Mouse (Mus musculus): ENCODE measurements around the gene Lrrc29. TPM values are rescaled to one million over a fixed set of nuclear protein-coding genes. Genes with fewer than 3 reads are reported as not detected.

The Lrrc29 gene
- polyA plus RNA-seq, 1 experiment from 2014 or later, result 7.5 TPM

GRCm38 (mm10) chr8:105345061-105345975 lies 19.2 kb upstream of the Lrrc29 start:
- DNase-seq (ENCODE audit: low spot score) (peak; percentile 84), ATAC-seq (no peak)
- WGBS, result 13% methylated on average over 7 of the region's 7 CpGs
- H3K36me3 ChIP-seq (ENCODE audit: insufficient read depth, low read length), result no peaks in the 10 kb centered on the region
- TF ChIP-seq CTCF (IDR thresholded peaks at IDR 0.05) (no peak), EP300 (IDR thresholded peaks at IDR 0.05) (peak; percentile 24; the same call in 1 of the 2 replicates)
- peak overlapping the region; percentile 87 for H3K27ac ChIP-seq (ENCODE audit: low read length)
- H3K9me3 ChIP-seq (ENCODE audit: low read length), result no peaks in the 10 kb centered on the region
- H3K4me2 ChIP-seq (replicated peaks; ENCODE audit: low read depth, low read length), result peak overlapping the region; percentile 100
- peaks cover 38% of the 10 kb centered on the region for H3K4me1 ChIP-seq (ENCODE audit: insufficient read depth, low read depth, low read length)
- H3K27me3 ChIP-seq (replicated peaks; ENCODE audit: insufficient read depth, low read length), result no peaks in the 10 kb centered on the region
- peak overlapping the region; percentile 57 for H3K4me3 ChIP-seq (ENCODE audit: low read depth, low read length)
- H3K9ac ChIP-seq (replicated peaks; ENCODE audit: low read depth), result 0 out of 2 replicates have a peak overlapping the region, but pooled peaks have one; percentile 64

DNA sequence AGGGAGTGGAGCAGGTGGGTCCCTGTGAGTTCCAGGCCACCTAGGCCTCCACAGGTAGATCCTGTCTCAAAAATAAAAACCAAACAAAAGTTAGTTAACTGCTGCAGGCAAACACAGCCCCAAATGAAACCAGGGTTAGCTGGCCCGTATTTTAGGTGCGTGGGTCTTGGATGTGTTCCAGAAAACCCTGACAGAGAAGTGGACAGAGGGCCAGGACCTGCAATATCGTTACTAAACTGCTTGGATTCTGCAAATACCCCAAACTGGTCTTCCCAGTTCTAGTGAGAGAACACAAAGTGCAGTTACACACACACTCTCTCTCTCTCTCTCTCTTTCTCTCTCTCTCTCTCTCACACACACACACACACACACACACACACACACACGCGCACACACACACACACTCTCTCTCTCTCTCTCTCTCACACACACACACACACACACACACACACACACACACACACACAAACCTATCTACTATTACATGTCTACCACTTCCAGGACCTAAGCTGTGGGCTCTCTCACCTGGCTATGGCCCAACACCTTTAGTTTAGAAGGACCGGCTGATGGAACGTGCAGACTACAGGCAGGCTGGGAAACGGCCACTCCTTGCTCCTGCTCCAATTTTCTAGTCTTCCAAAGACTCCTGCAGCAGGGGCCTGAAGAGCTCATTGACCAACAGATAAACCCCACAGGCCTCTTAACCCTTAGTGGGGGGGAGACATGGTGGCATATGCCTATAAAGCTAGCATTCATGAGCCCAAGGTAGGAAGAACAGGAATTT lies 17.9 kb upstream of the Lrrc29 start:
- H3K4me2 ChIP-seq (replicated peaks; ENCODE audit: low read depth, low read length), result peak overlapping the region; percentile 100
- no peaks in the 10 kb centered on the region for H3K9me3 ChIP-seq (ENCODE audit: low read length)
- no peaks in the 10 kb centered on the region for H3K27me3 ChIP-seq (replicated peaks; ENCODE audit: insufficient read depth, low read length)
- DNase-seq (ENCODE audit: low spot score) (peak; percentile 84), ATAC-seq (no peak)
- peak overlapping the region; percentile 57; the same call in 1 of the 2 replicates for H3K4me3 ChIP-seq (ENCODE audit: low read depth, low read length)
- H3K4me1 ChIP-seq (ENCODE audit: insufficient read depth, low read depth, low read length), result peaks cover 49% of the 10 kb centered on the region
- peak overlapping the region; percentile 36; the same call in 1 of the 2 replicates for H3K9ac ChIP-seq (replicated peaks; ENCODE audit: low read depth)
- TF ChIP-seq CTCF (IDR thresholded peaks at IDR 0.05) (no peak), EP300 (IDR thresholded peaks at IDR 0.05) (0 out of 2 replicates have a peak, but pooled peaks have one; percentile 23)
- peak overlapping the region; percentile 87 for H3K27ac ChIP-seq (ENCODE audit: low read length)
- no peaks in the 10 kb centered on the region for H3K36me3 ChIP-seq (ENCODE audit: insufficient read depth, low read length)
- 23% methylated on average over 8 of the region's 8 CpGs for WGBS

- no peaks in the 10 kb centered on the region for H3K27me3 ChIP-seq (replicated peaks; ENCODE audit: insufficient read depth, low read length)
- no peak overlapping the region for H3K4me3 ChIP-seq (ENCODE audit: low read depth, low read length)
- peak overlapping the region; percentile 100; the same call in 1 of the 2 replicates for H3K4me2 ChIP-seq (replicated peaks; ENCODE audit: low read depth, low read length)
- no peaks in the 10 kb centered on the region for H3K9me3 ChIP-seq (ENCODE audit: low read length)
- H3K9ac ChIP-seq (replicated peaks; ENCODE audit: low read depth), result no peak overlapping the region
- H3K36me3 ChIP-seq (ENCODE audit: insufficient read depth, low read length), result peaks cover 11% of the 10 kb centered on the region; the same call in 1 of the 2 replicates
- DNase-seq (ENCODE audit: low spot score), result no peak
- 55% methylated on average over 4 of the region's 4 CpGs for WGBS
- H3K27ac ChIP-seq (ENCODE audit: low read length), result peak overlapping the region; percentile 87
- H3K4me1 ChIP-seq (ENCODE audit: insufficient read depth, low read depth, low read length), result peaks cover 53% of the 10 kb centered on the region
- ATAC-seq, result no peak
- TF ChIP-seq EP300 (IDR thresholded peaks at IDR 0.05), result no peak
- TF ChIP-seq CTCF (IDR thresholded peaks at IDR 0.05), result no peak
These were observed 16.7 kb upstream of the Lrrc29 start for GRCm38 (mm10) chr8:105342768-105343167.

GRCm38 (mm10) chr8:105341399-105341798 lies 15.3 kb upstream of the Lrrc29 start:
- Histone ChIP-seq H3K36me3 (ENCODE audit: insufficient read depth, low read length) (peaks cover 23% of the 10 kb centered on the region; the same call in 1 of the 2 replicates), H3K27me3 (replicated peaks; ENCODE audit: insufficient read depth, low read length) (no peaks in the 10 kb centered on the region), H3K4me2 (replicated peaks; ENCODE audit: low read depth, low read length) (no peak overlapping the region), H3K9ac (replicated peaks; ENCODE audit: low read depth) (no peak overlapping the region), H3K9me3 (ENCODE audit: low read length) (no peaks in the 10 kb centered on the region), H3K4me3 (ENCODE audit: low read depth, low read length) (no peak overlapping the region), H3K27ac (ENCODE audit: low read length) (peak overlapping the region; percentile 86), H3K4me1 (ENCODE audit: insufficient read depth, low read depth, low read length) (peaks cover 53% of the 10 kb centered on the region)
- peak; percentile 95 for DNase-seq (ENCODE audit: low spot score)
- WGBS, result 28% methylated on average over 8 of the region's 8 CpGs
- peak; percentile 65 for ATAC-seq
- no peak for TF ChIP-seq CTCF (IDR thresholded peaks at IDR 0.05)
- TF ChIP-seq EP300 (IDR thresholded peaks at IDR 0.05), result peak; percentile 90

DNA sequence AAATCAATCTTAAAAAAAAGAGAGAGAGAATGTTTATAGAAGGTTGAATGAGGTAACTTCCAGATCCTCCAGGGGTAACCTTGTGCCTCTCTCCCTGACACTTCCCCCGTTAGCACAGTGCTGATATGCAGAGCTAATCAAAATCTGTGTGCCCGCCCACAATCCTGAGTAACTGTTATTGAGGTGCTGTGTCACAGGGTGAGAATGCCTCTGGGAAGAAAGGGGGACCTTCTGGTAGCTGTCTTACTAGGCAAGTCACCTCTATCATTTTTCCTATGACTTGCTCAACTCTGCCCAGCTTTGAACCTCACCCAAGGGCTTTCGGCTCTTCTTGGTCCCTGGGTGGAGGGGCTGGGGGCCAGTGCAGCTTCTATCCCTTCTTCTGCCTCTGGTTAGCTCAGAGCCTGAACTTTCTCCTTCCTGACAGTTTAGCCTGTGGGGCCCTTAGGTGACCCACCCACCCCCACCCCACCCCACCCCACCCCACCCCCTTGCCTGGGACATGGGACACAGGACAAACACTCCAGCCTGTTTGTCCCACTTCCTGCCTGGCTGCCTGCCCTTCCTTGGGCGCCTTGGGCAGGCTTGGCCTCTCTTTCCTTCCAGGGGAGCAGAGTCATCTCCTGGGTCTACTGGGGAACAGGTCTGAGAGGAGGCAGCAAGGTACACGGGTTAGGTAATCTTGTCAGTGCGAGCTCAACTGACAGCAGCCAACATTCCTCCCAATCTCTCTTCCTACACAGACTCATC lies 14.0 kb upstream of the Lrrc29 start:
- Histone ChIP-seq H3K36me3 (ENCODE audit: insufficient read depth, low read length) (peaks cover 37% of the 10 kb centered on the region; the same call in 1 of the 2 replicates), H3K9me3 (ENCODE audit: low read length) (no peaks in the 10 kb centered on the region), H3K4me2 (replicated peaks; ENCODE audit: low read depth, low read length) (peak overlapping the region; percentile 36), H3K4me3 (ENCODE audit: low read depth, low read length) (no peak overlapping the region), H3K27ac (ENCODE audit: low read length) (peak overlapping the region; percentile 86), H3K9ac (replicated peaks; ENCODE audit: low read depth) (no peak overlapping the region), H3K27me3 (replicated peaks; ENCODE audit: insufficient read depth, low read length) (no peaks in the 10 kb centered on the region), H3K4me1 (ENCODE audit: insufficient read depth, low read depth, low read length) (peaks cover 46% of the 10 kb centered on the region)
- DNase-seq (ENCODE audit: low spot score) (peak; percentile 90), ATAC-seq (peak; percentile 69)
- 18% methylated on average over 6 of the region's 6 CpGs for WGBS
- TF ChIP-seq EP300 (IDR thresholded peaks at IDR 0.05) (no peak; the same call in 1 of the 2 replicates), CTCF (IDR thresholded peaks at IDR 0.05) (no peak)
